ENCODE assay signal across 11 mouse cellular contexts in genomic region chr2:6098924-6099323, GRCm38 (mm10). TPM values are rescaled to one million over a fixed set of nuclear protein-coding genes. Genes with fewer than 3 reads are reported as not detected.
A peak's percentile ranks its signal among the peaks of the same experiment; 100 is the strongest.
DNase-seq lines count a peak whose midpoint lies in the region; ATAC-seq and TF ChIP-seq lines count a peak whose summit lies in the region.
"Had no signal": no experiment of that assay in that cellular context is flagged by ENCODE, and none has a peak within 500 bp of the region (broad histone marks: within the 10 kb centered on the region; RNA-seq: fewer than 3 reads in every experiment).

No protein-coding gene starts in this region.

- H3K27ac ChIP-seq in kidney, postnatal 0 days = no peak overlapping the region
- no peak overlapping the region for H3K27ac ChIP-seq in kidney, embryonic 16.5 days (ENCODE audit: low read length)
- H3K27ac ChIP-seq in intestine, postnatal 0 days (ENCODE audit: low read depth, low read length) = peak overlapping the region; percentile 47; the same call in 1 of the 2 replicates
- H3K27ac ChIP-seq in stomach, embryonic 14.5 days (ENCODE audit: low read length) = peak overlapping the region; percentile 68
- H3K27ac ChIP-seq in forebrain, embryonic 16.5 days (ENCODE audit: low read length) = no peak overlapping the region
- H3K27ac ChIP-seq: hindbrain, postnatal 0 days; neural tube, embryonic 12.5 days had no signal

- H3K27me3 ChIP-seq in kidney, postnatal 0 days (ENCODE audit: insufficient read depth, low read length) = peaks cover 5% of the 10 kb centered on the region; the same call in 1 of the 2 replicates
- H3K27me3 ChIP-seq in kidney, embryonic 16.5 days (ENCODE audit: insufficient read depth, low read length) = peaks cover 15% of the 10 kb centered on the region
- H3K27me3 ChIP-seq in intestine, postnatal 0 days (replicated peaks; ENCODE audit: control insufficient read depth, insufficient read depth, low read length) = no peaks in the 10 kb centered on the region
- H3K27me3 ChIP-seq in stomach, embryonic 14.5 days (ENCODE audit: control insufficient read depth, insufficient read depth, low read length) = no peaks in the 10 kb centered on the region
- no peaks in the 10 kb centered on the region for H3K27me3 ChIP-seq in forebrain, embryonic 16.5 days (replicated peaks; ENCODE audit: control insufficient read depth, insufficient read depth, low read length)

- 47% methylated on average over 6 of the region's 6 CpGs for WGBS in kidney, postnatal 0 days
- 45% methylated on average over 6 of the region's 6 CpGs for WGBS in kidney, embryonic 16.5 days
- whole genome bisulfite sequencing in intestine, postnatal 0 days = 7% methylated on average over 6 of the region's 6 CpGs
- 25% methylated on average over 6 of the region's 6 CpGs for WGBS in stomach, embryonic 14.5 days
- 25% methylated on average over 6 of the region's 6 CpGs for WGBS in forebrain, embryonic 16.5 days

- no peak overlapping the region for H3K4me2 ChIP-seq in kidney, postnatal 0 days (ENCODE audit: low read length)
- H3K4me2 ChIP-seq in kidney, embryonic 16.5 days (replicated peaks; ENCODE audit: low read depth, low read length) = no peak overlapping the region
- 0 out of 2 replicates have a peak overlapping the region, but pooled peaks have one; percentile 1 for H3K4me2 ChIP-seq in intestine, postnatal 0 days (replicated peaks; ENCODE audit: low read depth)
- no peak overlapping the region for H3K4me2 ChIP-seq in stomach, embryonic 14.5 days (replicated peaks; ENCODE audit: low read depth, low read length)
- no peak overlapping the region for H3K4me2 ChIP-seq in forebrain, embryonic 16.5 days (ENCODE audit: low read length)
- H3K4me2 ChIP-seq: neural tube, embryonic 12.5 days had no signal

- H3K9ac ChIP-seq in kidney, postnatal 0 days (ENCODE audit: low read depth, low read length) = no peak overlapping the region
- no peak overlapping the region for H3K9ac ChIP-seq in kidney, embryonic 16.5 days (replicated peaks; ENCODE audit: low read length)
- no peak overlapping the region for H3K9ac ChIP-seq in intestine, postnatal 0 days (ENCODE audit: low read depth, low read length)
- no peak overlapping the region for H3K9ac ChIP-seq in stomach, embryonic 14.5 days (replicated peaks; ENCODE audit: low read depth, low read length)
- no peak overlapping the region for H3K9ac ChIP-seq in forebrain, embryonic 16.5 days (replicated peaks; ENCODE audit: low read depth, low read length)
- H3K9ac ChIP-seq: neural tube, embryonic 12.5 days had no signal

- H3K4me1 ChIP-seq in kidney, postnatal 0 days (replicated peaks; ENCODE audit: insufficient read depth, low read length) = no peaks in the 10 kb centered on the region
- peaks cover 8% of the 10 kb centered on the region for H3K4me1 ChIP-seq in kidney, embryonic 16.5 days (ENCODE audit: insufficient read depth, low read length)
- peaks cover 14% of the 10 kb centered on the region for H3K4me1 ChIP-seq in intestine, postnatal 0 days (replicated peaks; ENCODE audit: control insufficient read depth, insufficient read depth, low read length)
- H3K4me1 ChIP-seq in stomach, embryonic 14.5 days (ENCODE audit: control insufficient read depth, insufficient read depth, low read length) = peaks cover 14% of the 10 kb centered on the region; the same call in 1 of the 2 replicates
- peaks cover 9% of the 10 kb centered on the region for H3K4me1 ChIP-seq in forebrain, embryonic 16.5 days (replicated peaks; ENCODE audit: control insufficient read depth, insufficient read depth, low read length)

- H3K36me3 ChIP-seq in kidney, postnatal 0 days (ENCODE audit: insufficient read depth, low read length) = no peaks in the 10 kb centered on the region
- 0 out of 2 replicates have a peak, but pooled peaks cover 8% of the 10 kb centered on the region for H3K36me3 ChIP-seq in kidney, embryonic 16.5 days (ENCODE audit: insufficient read depth, low read length)
- H3K36me3 ChIP-seq in intestine, postnatal 0 days (ENCODE audit: control insufficient read depth, insufficient read depth) = peaks cover 8% of the 10 kb centered on the region
- H3K36me3 ChIP-seq in stomach, embryonic 14.5 days (ENCODE audit: control insufficient read depth, insufficient read depth, low read length) = no peaks in the 10 kb centered on the region
- no peaks in the 10 kb centered on the region for H3K36me3 ChIP-seq in forebrain, embryonic 16.5 days (ENCODE audit: control insufficient read depth, insufficient read depth)
- H3K36me3 ChIP-seq: neural tube, embryonic 12.5 days had no signal

- H3K4me3 ChIP-seq in kidney, postnatal 0 days (replicated peaks; ENCODE audit: low read depth, low read length) = no peak overlapping the region
- H3K4me3 ChIP-seq in kidney, embryonic 16.5 days (ENCODE audit: low read length) = no peak overlapping the region
- no peak overlapping the region for H3K4me3 ChIP-seq in intestine, postnatal 0 days (ENCODE audit: low read depth, low read length)
- H3K4me3 ChIP-seq in stomach, embryonic 14.5 days (ENCODE audit: low read depth, low read length) = no peak overlapping the region
- H3K4me3 ChIP-seq in forebrain, embryonic 16.5 days (replicated peaks; ENCODE audit: low read length) = no peak overlapping the region
- H3K4me3 ChIP-seq: neural tube, embryonic 12.5 days had no signal

- ATAC-seq in kidney, postnatal 0 days (replicated peaks; ENCODE audit: low FRiP score, low read depth) = no peak
- ATAC-seq in kidney, embryonic 16.5 days (ENCODE audit: low FRiP score, low TSS enrichment) = no peak
- ATAC-seq in intestine, postnatal 0 days = peak; percentile 71
- ATAC-seq in stomach, embryonic 14.5 days (ENCODE audit: insufficient number of reproducible peaks, insufficient read depth, low FRiP score, low read depth) = peak; percentile 75
- ATAC-seq in forebrain, embryonic 16.5 days = no peak
- ATAC-seq: hindbrain, postnatal 0 days had no signal

- TF ChIP-seq CTCF in kidney, postnatal 0 days (IDR thresholded peaks at IDR 0.05; ENCODE audit: low read depth) = no peak
- TF ChIP-seq CTCF in intestine, postnatal 0 days (IDR thresholded peaks at IDR 0.05; ENCODE audit: low read depth) = no peak

- DNase-seq in kidney, postnatal 0 days (ENCODE audit: low spot score) = peak; percentile 45
- peak; percentile 97 for DNase-seq in heart, adult 11 months
- no peak for DNase-seq in urinary bladder, postnatal 25 days (ENCODE audit: low spot score)
- DNase-seq in cerebellum, adult 11-12 months = no peak
- DNase-seq: thymus, adult 18-20 months had no signal

- no peaks in the 10 kb centered on the region for H3K9me3 ChIP-seq in kidney, postnatal 0 days (replicated peaks; ENCODE audit: low read length)
- H3K9me3 ChIP-seq in kidney, embryonic 16.5 days (ENCODE audit: low read length) = no peaks in the 10 kb centered on the region
- no peaks in the 10 kb centered on the region for H3K9me3 ChIP-seq in intestine, postnatal 0 days (ENCODE audit: control insufficient read depth)
- H3K9me3 ChIP-seq in stomach, embryonic 14.5 days (ENCODE audit: control insufficient read depth, low read depth, low read length) = no peaks in the 10 kb centered on the region
- H3K9me3 ChIP-seq in forebrain, embryonic 16.5 days (ENCODE audit: control insufficient read depth, low read length) = no peaks in the 10 kb centered on the region
- H3K9me3 ChIP-seq: neural tube, embryonic 12.5 days had no signal

RNA-seq across cellular contexts. Expression of gene Proser2, which starts 31.1 kb away (rescaled TPM):
- polyA plus RNA-seq in kidney, postnatal 0 days (2015; fragmentation: Nextera tagmentation; extraction: Ambion mirVana) = 16.7 and 17.0 TPM in 2 replicates
- polyA plus RNA-seq in kidney, embryonic 16.5 days (2015; fragmentation: Nextera tagmentation; extraction: Ambion mirVana) = 14.1 TPM in 2 replicates
- 9.0 and 10.4 TPM in 2 replicates for polyA plus RNA-seq in intestine, postnatal 0 days (2015; fragmentation: Nextera tagmentation; extraction: Ambion mirVana)
- 17.6 and 17.7 TPM in 2 replicates for polyA plus RNA-seq in stomach, embryonic 14.5 days (2014; fragmentation: Nextera tagmentation; extraction: Ambion mirVana)
- 3.7 and 4.0 TPM in 2 replicates for polyA plus RNA-seq in forebrain, embryonic 16.5 days (2015; fragmentation: Nextera tagmentation; extraction: Ambion mirVana)

Comparison
In these comparisons a context has a peak if more than half of its experiments do, and no peak if none do; other contexts are left out.
1. ATAC-seq: peak in intestine, postnatal 0 days (single experiment) and stomach, embryonic 14.5 days (single experiment); none in kidney, postnatal 0 days (single experiment), kidney, embryonic 16.5 days (single experiment) and forebrain, embryonic 16.5 days (single experiment).
2. DNase-seq: peak in kidney, postnatal 0 days (single experiment) and heart, adult 11 months (single experiment); none in urinary bladder, postnatal 25 days (single experiment) and cerebellum, adult 11-12 months (single experiment).
3. H3K27ac ChIP-seq: peak in intestine, postnatal 0 days (single experiment) and stomach, embryonic 14.5 days (single experiment); none in kidney, postnatal 0 days (single experiment), kidney, embryonic 16.5 days (single experiment) and forebrain, embryonic 16.5 days (single experiment).